Mouse (Mus musculus): Measurements from ENCODE around the gene Ptcd1.

- TF ChIP-seq POLR2A (IDR thresholded peaks at IDR 0.05; ENCODE audit: low read depth, low read length), result no peak
- TF ChIP-seq CTCF (IDR thresholded peaks at IDR 0.05; ENCODE audit: extremely low read depth, insufficient read depth, insufficient read length, insufficient replicate concordance), result no peak
Observed at GRCm38 (mm10) chr5:145202446-145202845, 35.5 kb upstream of the Ptcd1 start.
